Mouse (Mus musculus): ENCODE data around the gene Ttc28. TPM values are rescaled to one million over a fixed set of nuclear protein-coding genes. Genes with fewer than 3 reads are reported as not detected.
A peak's percentile ranks its signal among the peaks of the same experiment; 100 is the strongest.

Gene Ttc28
- polyA plus RNA-seq, 1 experiment from 2014 or later: 13.9 TPM

DNA sequence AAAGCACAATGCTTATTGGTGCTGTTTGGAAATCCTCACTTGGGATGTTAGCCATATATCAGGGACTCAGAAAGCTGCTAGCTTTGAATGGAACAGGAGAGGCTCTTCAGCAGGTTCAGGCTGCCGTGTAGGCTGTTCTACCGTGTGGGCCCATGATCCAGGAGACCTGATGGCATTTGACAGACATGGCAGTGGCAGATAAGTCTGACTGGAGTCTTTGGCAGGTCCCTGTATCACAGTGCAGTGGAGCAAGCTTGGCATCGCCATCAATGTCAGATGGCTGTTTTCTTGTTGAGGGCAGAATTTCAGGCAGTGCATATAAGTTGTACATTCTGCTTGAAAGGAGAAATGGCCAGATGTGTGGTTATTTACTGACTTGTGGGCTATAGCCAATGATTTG is 11.0 kb downstream of the Ttc28 start:
- ATAC-seq (replicated peaks; ENCODE audit: low FRiP score): no peak
- H3K9ac ChIP-seq: no peak overlapping the region
- no peak overlapping the region for H3K4me2 ChIP-seq
- no peak overlapping the region for H3K27ac ChIP-seq
- no peak overlapping the region for H3K4me3 ChIP-seq (replicated peaks)
- no peaks in the 10 kb centered on the region for H3K27me3 ChIP-seq
- H3K36me3 ChIP-seq: peaks cover 51% of the 10 kb centered on the region
- no peaks in the 10 kb centered on the region for H3K9me3 ChIP-seq (replicated peaks)
- peaks cover 2% of the 10 kb centered on the region; the same call in 1 of the 2 replicates for H3K4me1 ChIP-seq
- WGBS: 96% methylated on average over 3 of the region's 3 CpGs

DNA sequence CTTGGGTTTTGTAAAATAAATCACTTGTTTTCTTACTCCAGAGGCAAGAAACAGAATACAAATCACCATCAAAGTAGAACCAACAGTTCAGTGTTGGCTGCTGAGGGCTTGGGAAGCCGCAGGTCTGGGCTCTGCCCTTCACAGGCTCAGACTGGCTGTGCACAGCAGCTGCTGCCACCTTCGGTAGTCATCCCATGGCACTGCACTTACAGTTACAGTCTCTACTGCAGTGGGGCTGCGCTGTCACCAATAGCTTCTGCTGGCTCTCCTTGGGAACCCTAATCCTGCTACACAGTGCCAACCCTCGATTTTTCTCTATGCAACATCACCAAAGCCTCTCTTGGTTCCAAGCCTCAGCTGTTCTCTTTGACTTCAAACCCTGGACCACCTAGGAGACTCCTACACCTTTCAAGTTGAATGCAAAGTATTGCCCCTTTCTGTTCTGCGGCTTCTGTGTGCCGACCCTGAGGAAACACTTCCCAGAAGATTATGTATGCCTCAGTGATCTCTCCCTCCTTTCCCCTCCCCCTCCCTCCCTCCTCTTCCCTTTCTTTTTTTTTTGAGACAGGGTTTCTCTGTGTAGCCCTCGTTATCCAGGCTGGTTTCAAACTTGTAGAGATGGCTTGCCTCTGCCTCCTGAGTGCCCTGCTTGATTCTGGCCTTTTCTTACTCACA is 17.6 kb downstream of the Ttc28 start:
- Histone ChIP-seq H3K27ac (0 out of 2 replicates have a peak overlapping the region, but pooled peaks have one; percentile 18), H3K9me3 (replicated peaks) (no peaks in the 10 kb centered on the region), H3K4me3 (replicated peaks) (no peak overlapping the region), H3K4me2 (no peak overlapping the region), H3K4me1 (peaks cover 7% of the 10 kb centered on the region), H3K36me3 (peaks cover 33% of the 10 kb centered on the region), H3K27me3 (no peaks in the 10 kb centered on the region), H3K9ac (no peak overlapping the region)
- ATAC-seq (replicated peaks; ENCODE audit: low FRiP score): no peak
- 47% methylated on average over 7 of the region's 7 CpGs for WGBS

DNA sequence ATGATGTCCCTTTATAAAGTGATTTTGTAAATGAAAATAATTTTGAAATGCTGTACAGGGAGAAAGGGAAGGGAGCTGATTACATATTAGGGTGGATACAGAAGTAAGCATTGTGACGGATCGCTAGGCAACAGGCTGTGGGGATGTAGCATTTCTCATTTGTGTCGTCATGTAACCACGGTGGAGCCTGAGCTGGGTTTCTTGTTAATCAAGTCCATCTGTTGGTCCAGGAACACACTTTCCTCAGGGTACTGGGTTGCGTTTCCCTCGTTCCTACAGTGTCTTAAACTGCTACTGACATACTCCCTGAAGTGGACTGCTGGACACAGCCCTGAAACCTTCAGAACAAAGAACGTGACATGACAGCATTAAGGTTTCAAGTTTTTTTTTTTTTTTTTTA is 18.6 kb downstream of the Ttc28 start:
- WGBS: 71% methylated on average over 7 of the region's 7 CpGs
- H3K27me3 ChIP-seq: no peaks in the 10 kb centered on the region
- H3K4me1 ChIP-seq: peaks cover 7% of the 10 kb centered on the region
- no peak overlapping the region for H3K4me3 ChIP-seq (replicated peaks)
- H3K36me3 ChIP-seq: peaks cover 23% of the 10 kb centered on the region
- no peak overlapping the region for H3K9ac ChIP-seq
- H3K27ac ChIP-seq: no peak overlapping the region
- ATAC-seq (replicated peaks; ENCODE audit: low FRiP score): no peak
- no peak overlapping the region for H3K4me2 ChIP-seq
- H3K9me3 ChIP-seq (replicated peaks): no peaks in the 10 kb centered on the region

DNA sequence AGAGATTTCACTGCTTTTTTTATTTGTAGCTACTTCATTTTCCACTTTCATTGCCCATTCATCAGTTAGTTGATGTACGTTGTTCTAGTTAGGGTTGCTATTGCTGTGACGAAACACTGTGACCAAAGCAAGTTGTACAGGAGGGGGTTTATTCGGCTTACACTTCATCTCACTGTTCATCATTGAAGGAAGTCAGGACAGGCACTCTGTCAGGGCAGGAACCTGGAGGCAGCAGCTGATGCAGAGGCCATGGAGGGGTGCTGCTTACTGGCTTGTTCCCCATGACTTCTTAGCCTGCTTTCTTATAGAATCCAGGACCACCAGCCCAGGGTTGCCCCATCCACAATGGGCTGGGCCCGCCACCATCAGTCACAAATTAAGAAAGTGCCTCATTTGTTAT is 19.2 kb downstream of the Ttc28 start:
- H3K36me3 ChIP-seq: peaks cover 17% of the 10 kb centered on the region
- H3K27me3 ChIP-seq: no peaks in the 10 kb centered on the region
- no peaks in the 10 kb centered on the region for H3K9me3 ChIP-seq (replicated peaks)
- 92% methylated on average over 4 of the region's 4 CpGs for WGBS
- ATAC-seq (replicated peaks; ENCODE audit: low FRiP score): no peak
- H3K27ac ChIP-seq: no peak overlapping the region
- no peak overlapping the region for H3K4me2 ChIP-seq
- no peak overlapping the region for H3K4me3 ChIP-seq (replicated peaks)
- peaks cover 7% of the 10 kb centered on the region for H3K4me1 ChIP-seq
- H3K9ac ChIP-seq: no peak overlapping the region

DNA sequence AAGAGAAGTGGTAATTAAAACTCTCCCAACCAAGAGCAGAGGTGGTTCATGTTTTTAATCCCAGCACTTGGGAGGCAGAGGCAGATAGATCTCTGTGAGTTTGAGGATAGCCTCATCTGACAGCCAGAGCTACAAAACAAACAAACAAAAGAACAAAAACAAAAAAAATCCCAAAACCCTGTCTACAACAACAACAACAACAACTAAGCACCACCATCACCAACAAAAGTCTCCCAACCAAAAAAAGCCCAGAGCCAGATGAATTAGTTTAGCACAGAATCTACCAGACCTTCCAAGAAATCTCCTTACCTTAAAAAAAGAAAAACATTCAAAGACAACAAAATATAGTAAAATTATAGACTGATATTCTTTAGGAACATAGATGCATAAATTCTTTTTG is 20.7 kb downstream of the Ttc28 start:
- Histone ChIP-seq H3K9me3 (replicated peaks) (no peaks in the 10 kb centered on the region), H3K4me2 (no peak overlapping the region), H3K4me3 (replicated peaks) (no peak overlapping the region), H3K9ac (no peak overlapping the region), H3K27ac (no peak overlapping the region), H3K27me3 (no peaks in the 10 kb centered on the region), H3K4me1 (peaks cover 7% of the 10 kb centered on the region), H3K36me3 (peaks cover 3% of the 10 kb centered on the region)
- ATAC-seq (replicated peaks; ENCODE audit: low FRiP score): no peak

DNA sequence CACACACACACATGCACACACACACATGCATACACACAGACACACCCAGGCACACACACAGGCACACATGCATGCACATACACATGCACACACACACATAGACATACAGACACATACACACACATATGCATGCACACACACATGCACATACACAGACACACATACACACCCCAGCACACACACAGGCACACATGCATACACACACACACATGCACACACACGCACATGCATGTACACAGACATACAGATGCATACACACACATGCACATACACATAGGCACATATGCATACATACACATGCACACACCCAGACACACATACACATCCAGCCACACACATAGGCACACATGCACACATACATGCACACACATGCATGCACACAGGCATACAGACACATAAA is 27.1 kb downstream of the Ttc28 start:
- 96% methylated on average over 1 of the region's 1 CpGs for WGBS
- ATAC-seq (replicated peaks; ENCODE audit: low FRiP score): no peak

DNA sequence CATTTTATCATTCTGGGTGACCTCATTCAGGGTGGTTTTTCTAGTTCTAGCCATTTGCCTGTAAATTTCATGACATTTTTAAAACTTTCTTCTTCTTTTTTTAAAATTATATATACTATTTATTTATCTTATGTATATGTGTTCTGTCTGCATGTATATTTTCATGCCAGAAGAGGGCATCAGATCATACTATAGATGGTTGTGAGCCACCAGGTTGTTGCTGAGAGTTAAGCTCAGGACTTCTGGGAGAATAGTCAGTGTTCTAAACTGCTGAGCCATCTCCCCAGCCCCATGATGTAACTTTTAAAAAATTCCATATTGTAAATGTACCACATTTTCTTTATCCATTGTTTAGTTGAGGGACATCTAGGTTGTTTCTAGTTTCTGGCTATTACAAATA is 29.3 kb downstream of the Ttc28 start:
- Histone ChIP-seq H3K27me3 (no peaks in the 10 kb centered on the region), H3K9me3 (replicated peaks) (no peaks in the 10 kb centered on the region), H3K4me3 (replicated peaks) (no peak overlapping the region), H3K27ac (no peak overlapping the region), H3K36me3 (peaks cover 8% of the 10 kb centered on the region; the same call in 1 of the 2 replicates), H3K9ac (no peak overlapping the region), H3K4me2 (no peak overlapping the region), H3K4me1 (no peaks in the 10 kb centered on the region)
- ATAC-seq (replicated peaks; ENCODE audit: low FRiP score): no peak

More for the DNA sequence above, 27.1 kb downstream of the Ttc28 start:
- Histone ChIP-seq H3K9ac (no peak overlapping the region), H3K9me3 (replicated peaks) (no peaks in the 10 kb centered on the region), H3K4me2 (no peak overlapping the region), H3K4me3 (replicated peaks) (no peak overlapping the region), H3K27ac (no peak overlapping the region), H3K36me3 (peaks cover 8% of the 10 kb centered on the region; the same call in 1 of the 2 replicates), H3K4me1 (no peaks in the 10 kb centered on the region), H3K27me3 (no peaks in the 10 kb centered on the region)

DNA sequence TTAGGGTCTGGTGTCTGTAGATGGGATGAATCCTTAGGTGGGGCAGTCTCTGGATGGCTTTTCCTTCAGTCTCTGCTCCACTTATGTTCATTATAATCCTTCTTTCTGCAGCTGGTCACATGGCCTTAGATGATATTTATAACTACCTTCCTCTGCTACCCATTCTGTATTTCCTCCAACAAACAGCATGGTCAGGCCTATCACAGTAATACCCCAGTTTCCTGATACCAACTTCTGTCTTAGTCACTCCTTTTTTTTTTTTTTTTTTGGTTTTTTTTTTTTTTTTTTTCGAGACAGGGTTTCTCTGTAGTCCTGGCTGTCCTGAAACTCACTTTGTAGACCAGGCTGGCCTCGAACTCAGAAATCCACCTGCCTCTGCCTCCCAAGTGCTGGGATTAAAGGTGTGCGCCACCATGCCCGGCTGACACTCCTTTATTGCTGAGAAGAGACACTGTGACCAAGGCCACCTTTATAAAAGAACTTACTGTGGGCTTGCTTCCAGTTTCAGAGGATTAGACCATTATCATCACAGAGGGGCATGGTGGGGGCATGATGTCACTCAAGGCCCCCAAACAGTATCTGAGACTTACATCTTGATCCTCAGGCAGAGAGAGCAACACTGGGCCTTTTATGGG is 30.5 kb downstream of the Ttc28 start:
- no peak for ATAC-seq (replicated peaks; ENCODE audit: low FRiP score)
- no peak overlapping the region for H3K4me2 ChIP-seq
- no peak overlapping the region for H3K9ac ChIP-seq
- H3K36me3 ChIP-seq: peaks cover 8% of the 10 kb centered on the region; the same call in 1 of the 2 replicates
- no peaks in the 10 kb centered on the region for H3K9me3 ChIP-seq (replicated peaks)
- WGBS: 93% methylated on average over 4 of the region's 4 CpGs
- no peaks in the 10 kb centered on the region for H3K4me1 ChIP-seq
- H3K27me3 ChIP-seq: no peaks in the 10 kb centered on the region
- no peak overlapping the region for H3K4me3 ChIP-seq (replicated peaks)
- H3K27ac ChIP-seq: no peak overlapping the region

DNA sequence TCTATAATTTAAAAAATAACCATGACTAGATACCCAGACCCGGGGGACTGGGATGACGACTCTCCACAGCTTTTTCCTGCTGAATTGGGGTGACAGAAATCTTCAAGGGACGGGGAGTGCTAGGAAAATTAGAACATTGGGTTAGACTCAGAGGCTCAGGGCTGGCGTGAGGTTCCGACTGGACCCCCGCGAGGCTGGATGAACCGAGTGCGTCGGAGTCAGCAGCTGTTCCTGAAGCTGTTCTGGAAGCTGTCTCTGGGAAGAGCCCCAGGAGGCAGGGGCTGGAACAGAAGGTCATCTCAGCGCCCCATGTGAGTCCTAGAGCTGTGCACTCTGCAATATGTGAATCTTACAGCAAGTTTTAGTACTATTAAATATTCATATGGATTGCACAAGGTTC is 35.3 kb downstream of the Ttc28 start:
- H3K9me3 ChIP-seq (replicated peaks): no peaks in the 10 kb centered on the region
- no peaks in the 10 kb centered on the region for H3K4me1 ChIP-seq
- ATAC-seq (replicated peaks; ENCODE audit: low FRiP score): no peak
- no peak overlapping the region for H3K4me2 ChIP-seq
- 89% methylated on average over 11 of the region's 11 CpGs for WGBS
- H3K27ac ChIP-seq: no peak overlapping the region
- H3K36me3 ChIP-seq: no peaks in the 10 kb centered on the region
- no peak overlapping the region for H3K9ac ChIP-seq
- no peak overlapping the region for H3K4me3 ChIP-seq (replicated peaks)
- no peaks in the 10 kb centered on the region for H3K27me3 ChIP-seq

DNA sequence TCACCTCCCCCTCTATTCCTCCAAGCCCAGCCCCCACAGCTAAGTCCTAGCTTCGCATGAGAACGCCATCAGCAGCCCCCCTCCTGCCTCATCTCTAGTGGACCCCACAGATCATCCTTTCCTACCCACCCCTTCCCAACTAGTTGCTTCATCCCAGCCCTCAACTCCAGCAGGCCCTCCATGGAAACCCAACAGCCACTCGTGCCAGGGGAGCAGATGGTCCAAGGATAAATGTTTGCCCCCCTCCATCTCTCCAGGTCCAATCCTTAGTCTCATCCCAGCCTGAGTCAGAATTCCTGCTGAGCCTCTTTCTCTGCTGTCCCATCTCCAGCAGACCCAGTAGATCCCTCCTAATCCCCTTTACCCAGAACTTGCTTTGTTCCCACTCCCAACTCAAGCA is 36.6 kb downstream of the Ttc28 start:
- 92% methylated on average over 3 of the region's 3 CpGs for WGBS
- no peak for ATAC-seq (replicated peaks; ENCODE audit: low FRiP score)
- H3K4me2 ChIP-seq: no peak overlapping the region
- no peaks in the 10 kb centered on the region for H3K4me1 ChIP-seq
- H3K36me3 ChIP-seq: no peaks in the 10 kb centered on the region
- no peak overlapping the region for H3K9ac ChIP-seq
- H3K27me3 ChIP-seq: no peaks in the 10 kb centered on the region
- H3K27ac ChIP-seq: no peak overlapping the region
- no peak overlapping the region for H3K4me3 ChIP-seq (replicated peaks)
- no peaks in the 10 kb centered on the region for H3K9me3 ChIP-seq (replicated peaks)

DNA sequence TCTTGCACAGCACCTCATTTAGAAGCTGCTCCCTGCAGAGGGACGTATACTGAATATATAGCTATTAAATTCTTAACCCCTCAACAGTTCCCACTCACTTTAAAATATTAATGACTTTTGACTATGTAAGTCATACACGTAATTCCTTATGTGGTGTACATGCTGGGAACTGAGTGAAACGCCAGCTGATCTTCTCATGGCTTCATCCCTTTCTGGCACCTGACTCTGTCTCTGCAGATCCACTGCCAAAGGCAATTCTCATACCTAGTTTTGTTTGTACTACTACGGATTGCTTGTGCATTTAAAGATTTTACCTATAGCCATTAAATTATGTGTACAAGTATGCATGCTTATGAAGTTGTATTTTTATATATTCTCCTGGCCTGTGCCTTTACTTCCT is 39.9 kb downstream of the Ttc28 start:
- Histone ChIP-seq H3K4me3 (replicated peaks) (no peak overlapping the region), H3K27me3 (no peaks in the 10 kb centered on the region), H3K9me3 (replicated peaks) (no peaks in the 10 kb centered on the region), H3K9ac (no peak overlapping the region), H3K4me1 (no peaks in the 10 kb centered on the region), H3K36me3 (no peaks in the 10 kb centered on the region), H3K27ac (no peak overlapping the region), H3K4me2 (no peak overlapping the region)
- 84% methylated on average over 4 of the region's 4 CpGs for WGBS
- ATAC-seq (replicated peaks; ENCODE audit: low FRiP score): no peak

DNA sequence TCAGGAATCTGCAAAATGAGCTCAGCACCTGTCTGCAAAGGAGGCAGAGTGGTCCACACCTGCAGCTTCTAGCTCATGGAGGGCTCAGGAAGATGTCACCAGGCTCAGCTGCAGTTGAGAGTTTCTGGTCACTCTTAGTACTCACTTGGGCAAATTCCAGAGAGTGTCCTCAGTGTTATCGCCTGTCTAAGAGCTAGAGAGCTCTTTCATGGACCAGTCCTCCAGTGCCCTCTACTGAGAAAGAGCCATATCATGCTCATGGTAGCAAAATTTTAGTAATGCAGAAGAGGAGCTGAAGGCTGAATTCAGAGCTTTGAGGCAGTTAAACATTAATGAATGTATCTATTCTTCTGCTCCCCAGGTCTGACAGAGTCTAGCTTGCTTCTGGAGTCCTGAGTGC is 43.7 kb downstream of the Ttc28 start:
- Histone ChIP-seq H3K4me3 (replicated peaks) (no peak overlapping the region), H3K9ac (no peak overlapping the region), H3K4me1 (no peaks in the 10 kb centered on the region), H3K27ac (no peak overlapping the region), H3K4me2 (no peak overlapping the region), H3K36me3 (no peaks in the 10 kb centered on the region), H3K9me3 (replicated peaks) (no peaks in the 10 kb centered on the region), H3K27me3 (no peaks in the 10 kb centered on the region)
- no peak for ATAC-seq (replicated peaks; ENCODE audit: low FRiP score)
- WGBS: 50% methylated on average over 1 of the region's 1 CpGs

DNA sequence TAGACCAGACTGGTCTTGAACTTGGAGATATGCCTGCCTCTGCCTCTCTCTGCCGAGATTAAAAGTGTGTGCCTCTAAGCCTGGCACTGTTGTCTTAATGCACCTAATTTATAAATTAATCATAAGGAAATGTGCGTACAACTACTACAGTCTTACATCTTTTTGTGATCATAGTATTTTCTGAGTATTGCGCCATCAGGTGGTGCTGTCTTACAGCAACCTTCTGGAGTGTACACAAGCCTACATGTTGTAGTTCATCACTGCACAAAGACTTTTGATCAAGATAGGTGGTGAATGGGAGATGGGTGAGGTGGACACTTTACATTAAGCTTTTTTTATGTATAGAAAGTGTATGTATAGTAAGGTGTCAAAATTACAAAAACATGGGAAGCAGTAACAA is 45.0 kb downstream of the Ttc28 start:
- Histone ChIP-seq H3K27me3 (no peaks in the 10 kb centered on the region), H3K9ac (no peak overlapping the region), H3K27ac (no peak overlapping the region), H3K4me2 (no peak overlapping the region), H3K9me3 (replicated peaks) (no peaks in the 10 kb centered on the region), H3K4me3 (replicated peaks) (no peak overlapping the region), H3K36me3 (no peaks in the 10 kb centered on the region), H3K4me1 (0 out of 2 replicates have a peak, but pooled peaks cover 2% of the 10 kb centered on the region)
- no peak for ATAC-seq (replicated peaks; ENCODE audit: low FRiP score)
- whole genome bisulfite sequencing: 95% methylated on average over 3 of the region's 3 CpGs
